Mouse (Mus musculus) right cerebral cortex, postnatal 36 days (tissue): ENCODE measurements around the gene Olfr1393.
A peak's percentile ranks its signal among the peaks of the same experiment; 100 is the strongest.
"Not testable (repeated sequence)": the region's sequence is repeated elsewhere in the genome, so short reads cannot be mapped to it uniquely, and the experiment has no call there.

Experiments
- DNase-seq, 2 experiments: peaks; one replicate each; pipeline ENCODE4 v3.0.0; 2022; ENCODE audit warnings: low spot score in 2 of 2, mixed read lengths in 1 of 2

Gene Olfr1393

DNA sequence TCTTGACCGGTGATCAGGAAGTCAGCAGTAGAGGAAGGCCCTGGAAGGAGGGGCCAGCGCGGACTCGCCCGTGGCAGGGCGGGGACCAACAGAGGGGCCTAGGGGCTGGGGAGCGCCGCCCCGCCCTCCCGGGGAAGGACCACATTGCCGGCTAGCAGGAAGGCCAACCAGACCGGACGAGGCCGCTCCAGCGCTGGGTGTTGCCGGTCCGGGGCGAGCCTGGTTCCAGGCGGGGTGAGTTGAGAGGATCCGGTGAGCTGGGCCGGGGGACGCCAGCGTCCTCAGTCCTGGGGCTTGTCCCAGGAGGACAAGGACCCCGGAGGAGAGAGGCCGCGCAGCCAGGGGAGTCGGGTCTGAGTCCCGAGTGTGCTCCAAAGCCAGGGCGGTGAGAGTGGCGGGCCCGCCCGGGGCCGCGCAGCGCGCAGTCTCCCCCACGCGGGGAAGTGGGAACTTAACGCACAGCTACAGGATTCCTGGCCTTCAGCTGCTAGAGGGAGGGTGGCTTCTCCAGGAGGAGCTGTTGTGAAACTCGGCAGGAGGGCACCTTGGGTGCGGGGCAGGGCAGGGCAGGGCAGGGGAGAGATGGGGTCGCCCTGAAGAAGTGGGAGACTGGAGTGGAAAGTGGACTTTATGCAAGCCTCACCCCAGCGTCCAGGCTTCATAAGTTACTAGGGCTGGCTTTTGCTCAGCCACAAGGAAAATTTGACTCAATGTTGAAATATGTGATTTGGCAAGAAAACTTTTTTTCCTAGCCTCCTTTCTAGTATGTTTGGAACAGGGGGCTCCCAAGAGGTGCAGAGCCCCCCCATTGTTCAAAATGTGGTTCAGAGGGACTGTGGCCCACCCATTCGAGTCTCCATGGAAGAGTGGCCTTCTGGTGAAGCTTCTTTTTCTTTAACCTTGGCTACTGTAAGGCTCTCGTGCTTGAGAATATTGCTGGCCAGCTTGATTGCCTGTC is 27.4 kb upstream of the Olfr1393 start:
- DNase-seq = peak; percentile 35 to 36

GRCm38 (mm10) chr11:49251380-49251761 is 26.7 kb upstream of the Olfr1393 start:
- no peak for DNase-seq

DNA sequence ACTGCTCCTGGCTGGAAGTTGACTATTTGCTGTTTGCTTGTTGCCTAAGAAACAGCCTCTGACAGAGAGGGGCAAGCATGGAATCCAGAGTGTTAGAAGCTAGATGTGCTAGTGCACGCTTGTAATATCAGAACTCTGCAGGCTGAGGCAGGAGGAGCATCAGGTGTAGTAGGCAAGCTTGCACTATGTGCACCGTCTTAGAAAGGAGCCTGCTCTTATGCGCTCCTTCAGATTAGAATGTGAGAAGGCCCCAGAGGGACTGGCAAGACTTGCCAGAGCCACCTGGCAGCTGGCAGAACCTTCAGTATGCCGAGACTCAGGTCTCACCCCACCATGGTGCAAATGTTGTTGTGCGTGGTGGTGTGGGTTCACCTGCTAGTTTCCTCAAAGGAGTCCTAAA is 26.1 kb upstream of the Olfr1393 start:
- no peak for DNase-seq

GRCm38 (mm10) chr11:49253035-49253434 is 25.1 kb upstream of the Olfr1393 start:
- DNase-seq = no peak

DNA sequence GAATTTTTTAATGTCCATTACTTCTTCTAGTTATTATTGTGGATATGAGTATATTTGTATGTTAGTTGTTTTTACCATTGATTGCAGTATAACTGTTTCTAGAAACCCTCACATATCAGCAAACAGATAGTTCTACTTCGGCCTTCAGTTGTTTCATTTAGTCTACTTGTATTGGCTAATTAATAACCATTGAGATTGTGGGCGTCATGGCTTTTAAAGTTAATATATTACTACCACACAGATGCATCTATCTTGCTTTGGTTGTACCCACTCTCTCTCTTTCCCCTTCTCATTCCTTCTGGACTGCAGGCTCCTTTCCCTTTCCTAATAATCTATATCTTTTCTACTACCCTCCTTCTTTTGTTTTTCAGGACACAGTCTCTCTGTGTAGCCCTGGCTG is 18.8 kb upstream of the Olfr1393 start:
- no peak for DNase-seq

DNA sequence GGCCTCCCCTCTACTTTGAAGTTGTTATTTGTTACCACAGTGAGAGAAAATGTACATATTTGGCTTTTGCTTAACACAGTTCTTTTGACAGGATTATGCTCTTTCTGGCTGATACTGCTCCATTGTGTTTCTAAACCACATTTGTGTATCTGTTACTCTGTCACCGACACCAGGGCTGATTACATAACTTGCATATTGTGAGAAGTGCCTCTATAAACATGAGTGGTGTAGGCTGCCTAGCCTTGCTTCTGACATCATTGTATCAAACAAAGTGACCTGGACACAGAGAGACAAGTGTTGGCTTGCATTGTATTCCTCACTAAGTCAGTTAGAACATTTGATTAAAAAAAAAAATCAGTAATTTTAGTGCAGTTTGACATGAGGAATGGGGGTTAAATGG is 18.3 kb upstream of the Olfr1393 start:
- no peak for DNase-seq

- DNase-seq = no peak
Observed at GRCm38 (mm10) chr11:49260598-49261312, 17.3 kb upstream of the Olfr1393 start.

GRCm38 (mm10) chr11:49261313-49261855 is 16.7 kb upstream of the Olfr1393 start:
- DNase-seq = no peak

DNA sequence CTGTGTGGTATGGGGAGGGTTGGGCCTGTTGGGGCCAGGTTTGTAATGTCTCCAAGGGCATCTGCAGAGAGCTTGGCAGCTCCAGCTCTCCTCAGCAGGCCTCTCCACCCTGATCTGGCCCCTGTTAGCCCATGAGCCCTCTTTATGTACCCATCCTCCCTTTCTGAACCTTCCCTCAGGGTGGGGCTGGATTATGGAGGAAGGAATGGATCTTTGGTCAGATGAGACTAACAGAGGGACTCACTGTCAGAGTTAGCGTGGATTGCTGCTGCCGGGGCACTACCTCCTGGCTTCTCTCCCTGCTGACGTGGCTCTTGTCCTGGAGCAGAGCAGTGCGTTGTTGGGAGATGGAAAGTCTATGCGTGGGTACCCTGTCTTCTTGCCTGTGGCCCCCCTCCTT is 15.8 kb upstream of the Olfr1393 start:
- no peak for DNase-seq

- DNase-seq = no peak
Observed at GRCm38 (mm10) chr11:49263149-49263548, 15.0 kb upstream of the Olfr1393 start.

GRCm38 (mm10) chr11:49264081-49264480 is 14.0 kb upstream of the Olfr1393 start:
- DNase-seq = no peak

GRCm38 (mm10) chr11:49264622-49265021 is 13.5 kb upstream of the Olfr1393 start:
- DNase-seq = no peak

DNA sequence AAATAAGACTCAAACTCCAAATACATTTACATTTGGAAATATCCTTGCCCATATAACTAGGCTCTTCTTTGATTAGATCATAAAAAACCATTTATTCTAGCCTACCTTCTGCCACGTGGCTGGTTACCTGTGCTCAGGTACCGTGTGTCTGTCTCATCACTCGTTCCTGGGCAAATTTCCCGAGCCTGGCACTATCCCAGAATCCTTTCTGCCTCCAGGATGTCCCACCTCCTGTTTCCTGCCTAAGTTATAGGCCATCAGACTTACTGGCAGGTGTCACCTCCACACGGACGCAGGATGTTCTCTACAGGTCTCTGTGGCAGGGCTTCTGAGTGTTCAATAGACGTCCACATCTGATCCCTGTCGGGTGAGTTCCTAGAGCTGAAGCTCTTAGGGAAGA is 13.0 kb upstream of the Olfr1393 start:
- DNase-seq = no peak

DNA sequence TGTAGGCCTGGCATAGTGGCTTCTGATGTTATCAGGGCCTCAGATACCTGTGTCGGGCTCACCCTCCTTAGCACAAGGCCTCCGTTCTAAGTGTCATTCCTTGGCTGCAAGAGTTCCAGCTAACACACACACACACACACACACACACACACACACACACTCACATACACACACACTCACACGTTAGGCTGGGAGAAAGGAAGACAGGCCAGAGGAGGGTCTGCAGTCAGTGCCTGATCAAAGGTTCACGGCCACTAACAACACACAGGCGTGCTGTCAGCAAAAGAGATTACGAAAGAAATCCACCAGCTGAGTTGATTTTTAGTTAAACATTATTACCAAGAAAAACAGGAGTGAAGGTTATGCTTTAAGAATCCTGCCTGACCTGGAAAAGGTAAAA is 11.4 kb upstream of the Olfr1393 start:
- DNase-seq = no peak

DNA sequence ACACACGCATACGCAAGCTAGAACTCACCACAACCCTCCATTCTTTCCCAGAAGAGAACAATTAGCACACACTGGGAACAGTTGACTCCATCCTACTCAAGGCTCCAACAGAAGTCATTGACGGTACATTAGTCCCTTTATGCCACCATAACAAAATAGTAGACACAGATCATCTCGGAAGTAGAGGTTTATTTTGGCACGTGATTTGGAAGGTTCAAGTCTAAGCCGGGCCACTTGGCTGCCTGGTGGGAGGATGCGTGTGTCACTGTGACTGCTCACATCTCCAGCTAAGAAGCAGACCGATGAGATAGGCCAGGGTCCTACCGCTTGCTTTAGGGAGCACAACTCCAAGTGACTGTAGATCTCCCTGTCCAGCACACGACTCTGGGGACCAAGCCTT is 10.8 kb upstream of the Olfr1393 start:
- DNase-seq = no peak

- no peak for DNase-seq
Observed at GRCm38 (mm10) chr11:49267970-49268579, 10.0 kb upstream of the Olfr1393 start.

DNA sequence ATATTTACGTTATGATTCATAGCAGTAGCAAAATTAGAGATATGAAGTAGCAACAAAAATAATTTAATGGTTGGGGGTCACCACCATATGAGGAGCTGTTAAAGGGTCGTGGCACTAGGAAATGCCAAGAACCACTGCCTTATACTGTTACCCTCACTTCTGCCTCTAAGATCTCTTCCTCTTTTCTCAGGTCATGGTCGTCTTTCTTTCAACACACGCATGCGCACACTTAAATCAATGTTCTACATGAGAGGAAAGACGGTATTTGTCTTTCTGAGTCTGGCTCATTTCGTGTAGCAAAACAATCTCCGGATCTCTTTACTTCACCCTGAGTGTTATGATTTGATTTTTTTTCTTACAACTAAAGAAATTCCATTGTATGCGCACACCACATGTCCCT is 8.3 kb upstream of the Olfr1393 start:
- DNase-seq = no peak

DNA sequence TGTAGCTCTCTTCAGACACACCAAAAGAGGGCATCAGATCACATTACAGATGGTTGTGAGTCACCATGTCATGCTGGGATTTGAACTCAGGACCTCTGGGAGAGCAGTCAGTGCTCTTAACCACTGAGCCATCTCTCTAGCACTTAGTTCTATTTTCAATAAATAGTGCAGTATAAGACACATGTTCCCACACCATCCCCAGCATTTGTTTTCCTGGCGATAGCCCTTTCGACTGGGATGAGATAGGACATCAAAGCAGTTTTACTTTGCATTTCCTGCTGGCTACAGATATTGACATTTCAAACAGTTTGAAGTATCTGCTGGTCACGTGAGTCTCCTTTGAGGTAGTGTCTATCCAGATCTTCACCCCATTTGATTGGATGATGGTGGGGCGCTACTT is 7.7 kb upstream of the Olfr1393 start:
- DNase-seq = no peak

- DNase-seq = no peak
Observed at GRCm38 (mm10) chr11:49271334-49271733, 6.8 kb upstream of the Olfr1393 start.

DNA sequence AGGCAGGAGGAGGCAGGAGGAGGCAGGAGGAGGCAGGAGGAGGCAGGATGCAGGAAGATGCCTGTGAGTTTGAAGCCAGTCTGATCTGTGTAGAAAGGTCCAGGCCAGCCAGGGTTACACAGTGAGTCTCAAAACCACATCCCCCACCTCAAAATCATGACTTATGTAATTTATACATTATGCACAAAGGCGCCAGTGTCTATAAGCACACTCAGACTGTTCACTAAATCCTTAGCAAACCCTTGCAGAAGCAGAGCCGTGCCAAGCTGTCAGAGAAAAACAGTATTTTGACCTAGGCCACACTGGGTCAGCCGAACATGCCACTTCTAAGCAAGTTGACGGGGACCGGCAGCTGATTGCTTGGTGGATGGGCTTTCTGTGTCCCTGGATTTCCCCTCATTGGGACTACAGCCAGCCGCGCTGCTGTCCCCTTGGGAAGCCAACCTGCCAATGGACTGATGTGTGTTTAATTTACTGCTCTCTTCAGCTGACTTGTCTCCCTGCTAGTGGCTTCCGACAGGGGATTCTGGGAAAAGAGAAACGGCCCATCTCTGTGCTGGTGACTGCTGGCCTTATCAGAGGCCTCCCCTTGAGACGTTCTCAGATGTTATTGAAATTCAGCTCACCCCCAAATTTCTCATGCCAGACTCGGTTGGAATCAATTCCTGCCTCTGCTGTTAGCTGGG is 4.1 kb upstream of the Olfr1393 start:
- DNase-seq = no peak

DNA sequence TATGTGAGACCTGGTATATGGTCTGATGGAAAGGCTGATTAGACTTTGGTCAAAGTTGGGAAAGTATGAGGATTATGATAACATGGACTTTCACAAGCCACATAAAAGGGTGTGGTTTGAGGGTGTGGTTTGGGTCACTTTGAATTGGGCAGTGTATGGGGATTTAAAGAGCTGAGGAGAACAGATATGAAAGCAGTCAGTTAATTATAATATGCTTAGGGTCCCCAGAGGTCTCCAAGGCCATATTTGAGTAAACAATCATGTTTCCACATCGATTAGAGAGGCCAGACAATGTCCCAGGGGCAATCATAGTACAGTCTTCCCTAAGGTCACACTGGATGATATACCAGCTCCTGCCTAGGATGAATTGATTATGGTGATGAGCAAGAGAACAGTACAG is 6.9 kb downstream of the Olfr1393 start, which contains the start of gene Olfr1392:
Olfr1392 (plus strand) TSS at position 301 of the 400 bp plus-strand sequence.
- DNase-seq = not testable (repeated sequence)

- DNase-seq = peak; percentile 22 to 54
Observed at GRCm38 (mm10) chr11:49287251-49287650, 9.1 kb downstream of the Olfr1393 start.
